Mouse (Mus musculus) kidney, embryonic 14.5 days (tissue): ENCODE results near the gene Gan. TPM values are rescaled to one million over a fixed set of nuclear protein-coding genes. Genes with fewer than 3 reads are reported as not detected.

Experiments used
- ATAC-seq: fragments of 200-750 bp; cut with Nextera tagmentation; 2 replicates; pipeline ENCODE4 v1.8.0; 2017; ENCODE audit warnings: moderate number of reproducible peaks, mild to moderate bottlenecking, moderate TSS enrichment, moderate library complexity; ENCODE audit not compliant: low FRiP score, low TSS enrichment
- H3K27ac ChIP-seq: fragments of 300-500 bp; sonication (generic); 2 replicates; pipeline ENCODE4 v1.5.1; 2014; ENCODE audit warnings: low read depth, mild to moderate bottlenecking, low read length, moderate library complexity, mixed read lengths
- H3K27me3 ChIP-seq: fragments of 300-500 bp; sonication (generic); 2 replicates; pipeline ENCODE4 v1.6.1; 2014; ENCODE audit warnings: mild to moderate bottlenecking, low read length; ENCODE audit not compliant: control insufficient read depth, insufficient read depth
- H3K36me3 ChIP-seq: fragments of 300-500 bp; sonication (generic); 2 replicates; pipeline ENCODE4 v1.6.1; 2014; ENCODE audit warnings: low read length, mixed read lengths; ENCODE audit not compliant: control insufficient read depth, insufficient read depth
- H3K4me1 ChIP-seq: fragments of 300-500 bp; sonication (generic); 2 replicates; pipeline ENCODE4 v1.6.1; 2014; ENCODE audit warnings: low read length, mixed read lengths; ENCODE audit not compliant: control insufficient read depth, insufficient read depth
- H3K4me2 ChIP-seq: fragments of 300-500 bp; sonication (generic); replicated peaks from 2 replicates; pipeline ENCODE4 v1.6.1; 2014; ENCODE audit warnings: low read depth, mild to moderate bottlenecking, low read length
- H3K4me3 ChIP-seq: fragments of 300-500 bp; sonication (generic); 2 replicates; pipeline ENCODE4 v1.5.1; 2014; ENCODE audit warnings: mild to moderate bottlenecking, low read length
- H3K9ac ChIP-seq: fragments of 300-500 bp; sonication (generic); 2 replicates; pipeline ENCODE4 v1.6.1; 2014; ENCODE audit warnings: low read depth, mild to moderate bottlenecking, low read length, moderate library complexity
- H3K9me3 ChIP-seq: fragments of 300-500 bp; sonication (generic); 2 replicates; pipeline ENCODE4 v1.6.1; 2016; ENCODE audit warnings: low read length; ENCODE audit not compliant: control insufficient read depth
- WGBS: fragments of 180-500 bp; shearing (Covaris S2); extraction: QIAGEN DNeasy Blood & Tissue Kit; methylation state at CpG from one replicate; pipeline ENCODE4 v1.1.7; 2014; 5-methylcytosine and 5-hydroxymethylcytosine counted together
- polyA plus RNA-seq: library from polyadenylated mRNA; unstranded; fragments of >200 nt; fragmentation: Nextera tagmentation; extraction: Ambion mirVana; gene quantifications from 2 replicates; pipeline ENCODE4 v1.2.1, GENCODE M21; 2014

Gene Gan
- polyA plus RNA-seq, 1 experiment from 2014 or later = 3.1 TPM

DNA sequence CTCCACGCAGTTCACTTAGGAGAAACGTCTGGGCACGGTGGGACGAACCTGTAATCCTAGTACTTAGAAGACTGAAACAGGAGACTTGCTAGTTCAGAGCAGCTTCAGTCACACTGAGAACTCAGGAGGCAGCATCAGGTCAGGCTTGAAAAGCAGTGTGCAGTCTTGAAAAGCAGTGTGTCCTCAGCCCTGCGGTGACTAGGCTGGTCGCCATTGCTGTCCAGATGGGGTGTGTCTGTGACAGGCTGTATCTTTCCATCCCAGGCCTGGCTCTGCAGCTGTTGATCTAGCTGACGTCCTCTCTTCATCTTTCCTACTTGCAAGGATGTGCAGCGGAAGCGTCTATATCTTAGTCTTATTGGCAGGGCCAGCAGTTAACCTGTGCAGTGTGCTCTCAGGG, 42.9 kb downstream of the Gan start:
- no peak overlapping the region for H3K4me2 ChIP-seq
- H3K27ac ChIP-seq = peak overlapping the region; percentile 81; the same call in 1 of the 2 replicates
- no peak overlapping the region for H3K9ac ChIP-seq
- peaks cover 30% of the 10 kb centered on the region for H3K4me1 ChIP-seq
- WGBS = 32% methylated on average over 9 of the region's 9 CpGs
- no peak overlapping the region for H3K4me3 ChIP-seq
- peak; percentile 51 for ATAC-seq
- no peaks in the 10 kb centered on the region for H3K9me3 ChIP-seq
- peaks cover 17% of the 10 kb centered on the region; the same call in 1 of the 2 replicates for H3K36me3 ChIP-seq
- H3K27me3 ChIP-seq = no peaks in the 10 kb centered on the region

DNA sequence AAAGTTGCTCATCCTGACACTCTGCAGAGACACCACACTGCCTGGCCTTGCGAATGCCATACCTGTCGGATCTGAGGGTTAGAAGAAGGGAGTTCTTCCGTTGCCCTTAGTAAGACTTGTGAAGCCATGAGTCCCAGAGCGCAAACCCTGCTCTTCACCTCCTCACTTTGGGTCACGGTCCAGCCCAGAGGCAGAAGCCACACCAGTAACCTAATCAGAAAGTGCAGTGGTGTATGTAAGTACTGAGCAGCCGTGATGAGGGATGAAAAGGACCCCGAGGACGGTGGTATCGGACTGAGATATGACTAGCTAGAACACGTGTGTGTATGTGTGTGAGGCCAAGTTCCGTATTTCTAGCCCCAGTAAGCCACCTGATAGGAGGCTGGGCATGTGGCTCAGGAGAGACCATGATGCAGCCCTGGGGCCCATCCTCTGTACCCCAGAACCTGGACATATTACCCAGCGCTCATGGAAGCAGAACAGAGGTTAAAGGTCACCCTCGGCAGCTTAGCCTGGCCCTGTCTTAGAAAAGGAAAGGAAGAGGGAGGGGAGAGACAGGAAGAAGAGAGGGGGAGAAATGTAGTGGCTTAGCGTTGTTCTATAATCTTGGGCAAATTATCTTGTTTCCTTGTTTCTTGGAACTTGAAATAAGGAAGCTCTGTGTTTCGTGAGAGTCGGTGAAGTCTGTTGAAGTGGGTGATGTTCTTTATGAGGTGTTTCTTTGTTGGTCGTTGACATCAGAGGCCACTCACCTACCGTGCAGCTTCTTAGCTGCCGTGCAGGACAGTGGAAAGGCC, 43.5 kb downstream of the Gan start:
- Histone ChIP-seq H3K4me3 (no peak overlapping the region), H3K9me3 (no peaks in the 10 kb centered on the region), H3K36me3 (peaks cover 13% of the 10 kb centered on the region; the same call in 1 of the 2 replicates), H3K27me3 (no peaks in the 10 kb centered on the region), H3K9ac (no peak overlapping the region), H3K4me2 (no peak overlapping the region), H3K4me1 (peaks cover 30% of the 10 kb centered on the region), H3K27ac (peak overlapping the region; percentile 4)
- 55% methylated on average over 19 of the region's 19 CpGs for WGBS
- ATAC-seq = no peak

DNA sequence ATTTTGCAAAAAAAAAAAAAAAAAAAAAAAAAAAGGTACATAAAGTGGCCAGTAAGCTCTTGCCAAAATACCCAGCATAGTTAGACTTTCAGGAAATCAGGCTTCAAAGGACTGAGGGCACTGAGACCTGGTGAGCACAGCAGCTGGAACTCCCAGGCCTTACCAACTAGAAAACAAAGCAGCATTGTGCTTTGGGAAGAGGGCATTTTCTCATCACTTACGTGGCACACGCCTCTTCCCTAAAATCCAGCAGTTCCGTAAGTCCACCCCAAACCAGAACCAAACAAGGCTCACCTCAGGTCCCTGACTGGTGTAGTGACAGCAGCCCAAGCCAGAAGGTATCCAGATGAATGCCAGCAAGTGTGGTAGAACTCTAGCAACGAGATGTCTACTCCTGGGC, 45.1 kb downstream of the Gan start:
- no peaks in the 10 kb centered on the region for H3K9me3 ChIP-seq
- H3K27ac ChIP-seq = no peak overlapping the region
- no peak overlapping the region for H3K4me2 ChIP-seq
- H3K36me3 ChIP-seq = peaks cover 13% of the 10 kb centered on the region; the same call in 1 of the 2 replicates
- H3K4me3 ChIP-seq = no peak overlapping the region
- no peak overlapping the region for H3K9ac ChIP-seq
- peaks cover 26% of the 10 kb centered on the region for H3K4me1 ChIP-seq
- no peaks in the 10 kb centered on the region for H3K27me3 ChIP-seq
- ATAC-seq = no peak
- WGBS = 93% methylated on average over 4 of the region's 4 CpGs

DNA sequence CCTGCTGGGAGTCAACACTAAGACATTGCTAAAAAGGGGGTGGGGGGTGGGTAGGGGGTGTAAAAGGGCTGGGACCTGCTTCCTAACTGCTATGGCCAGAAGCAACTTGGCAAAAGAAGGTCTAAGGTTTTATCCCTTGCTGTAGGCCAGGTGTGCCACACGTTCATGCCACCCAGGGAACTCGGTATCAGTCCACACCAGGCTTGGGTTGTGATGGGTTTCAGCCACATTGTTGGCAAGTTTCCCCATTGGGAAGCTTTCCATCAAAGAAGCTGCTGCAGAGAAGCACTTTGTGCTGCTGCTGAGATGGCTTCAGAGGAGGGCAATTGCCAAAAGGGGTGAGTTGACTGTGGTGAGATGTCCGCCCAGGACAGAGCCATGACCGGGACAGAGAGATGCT, 47.9 kb downstream of the Gan start:
- no peak overlapping the region for H3K9ac ChIP-seq
- H3K4me3 ChIP-seq = no peak overlapping the region
- H3K27me3 ChIP-seq = no peaks in the 10 kb centered on the region
- peaks cover 17% of the 10 kb centered on the region; the same call in 1 of the 2 replicates for H3K36me3 ChIP-seq
- WGBS = 94% methylated on average over 4 of the region's 4 CpGs
- ATAC-seq = no peak
- H3K9me3 ChIP-seq = no peaks in the 10 kb centered on the region
- H3K4me2 ChIP-seq = no peak overlapping the region
- H3K27ac ChIP-seq = no peak overlapping the region
- 0 out of 2 replicates have a peak, but pooled peaks cover 7% of the 10 kb centered on the region for H3K4me1 ChIP-seq

DNA sequence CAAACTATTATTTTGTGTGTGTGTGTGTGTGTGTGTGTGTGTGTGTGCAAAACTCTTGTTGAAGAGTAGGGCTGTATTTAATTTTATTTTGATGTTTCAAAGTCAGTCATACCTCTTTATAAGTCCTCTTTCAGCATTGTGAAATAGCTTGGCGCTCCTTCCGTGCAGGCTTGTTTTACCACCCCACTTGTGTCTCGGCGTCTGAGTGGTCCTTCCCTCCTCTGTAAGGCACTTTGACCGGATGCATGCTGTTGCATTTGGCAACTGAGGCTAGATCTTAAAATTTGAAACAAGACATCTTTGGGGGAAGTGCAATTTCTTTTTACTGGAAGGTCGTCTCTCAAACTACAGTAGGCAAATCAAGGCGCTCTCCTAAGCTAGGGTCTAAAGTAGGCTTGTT, 48.7 kb downstream of the Gan start:
- Histone ChIP-seq H3K27ac (no peak overlapping the region), H3K4me2 (no peak overlapping the region), H3K27me3 (no peaks in the 10 kb centered on the region), H3K9me3 (no peaks in the 10 kb centered on the region), H3K4me3 (no peak overlapping the region), H3K36me3 (peaks cover 17% of the 10 kb centered on the region; the same call in 1 of the 2 replicates), H3K4me1 (0 out of 2 replicates have a peak, but pooled peaks cover 4% of the 10 kb centered on the region), H3K9ac (no peak overlapping the region)
- WGBS = 90% methylated on average over 7 of the region's 7 CpGs
- ATAC-seq = no peak

DNA sequence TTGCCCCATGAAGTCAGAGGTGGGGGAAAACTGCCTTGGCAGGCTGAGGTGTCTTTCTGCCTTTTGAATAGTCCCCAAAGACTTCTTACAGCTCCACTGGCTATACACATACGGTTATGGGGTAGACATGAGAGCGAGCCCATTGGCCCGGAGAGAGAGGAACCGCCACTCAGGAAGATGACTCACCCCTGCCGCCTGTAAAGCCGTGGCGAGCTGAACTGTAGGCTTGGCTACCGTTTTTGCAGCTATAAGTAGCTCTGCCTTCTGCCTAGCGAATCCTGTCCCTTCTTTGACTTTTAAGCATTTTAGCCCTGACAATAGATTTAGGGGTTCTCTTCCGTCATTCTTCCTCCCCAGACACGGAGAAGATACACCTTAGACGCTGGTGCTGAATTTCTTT, 51.2 kb downstream of the Gan start:
- no peak overlapping the region for H3K27ac ChIP-seq
- 90% methylated on average over 12 of the region's 12 CpGs for WGBS
- H3K9me3 ChIP-seq = no peaks in the 10 kb centered on the region
- H3K4me2 ChIP-seq = no peak overlapping the region
- H3K4me3 ChIP-seq = no peak overlapping the region
- no peak for ATAC-seq
- H3K27me3 ChIP-seq = no peaks in the 10 kb centered on the region
- H3K36me3 ChIP-seq = peaks cover 14% of the 10 kb centered on the region; the same call in 1 of the 2 replicates
- 0 out of 2 replicates have a peak, but pooled peaks cover 6% of the 10 kb centered on the region for H3K4me1 ChIP-seq
- H3K9ac ChIP-seq = no peak overlapping the region

DNA sequence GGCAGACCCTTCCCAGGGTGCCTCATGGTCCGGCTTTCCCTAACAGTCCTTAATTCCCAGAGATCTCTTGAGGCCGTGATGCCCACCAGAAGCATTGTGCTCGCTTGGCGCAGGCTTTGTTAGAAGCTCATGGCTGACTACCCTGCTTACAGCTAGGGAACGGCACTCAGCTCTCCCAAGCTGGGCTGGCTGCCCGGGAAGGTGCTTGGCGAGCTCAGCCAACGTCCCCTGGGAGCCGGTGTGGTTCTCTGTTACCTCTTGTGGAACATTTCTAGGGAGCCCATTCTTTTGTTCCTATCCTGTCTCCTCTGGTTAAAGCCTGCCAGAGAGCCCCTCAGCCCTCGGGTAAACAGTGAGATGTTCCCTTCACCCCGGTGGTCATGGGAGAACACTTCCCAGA, 54.2 kb downstream of the Gan start:
- H3K4me3 ChIP-seq = no peak overlapping the region
- no peak for ATAC-seq
- no peaks in the 10 kb centered on the region for H3K9me3 ChIP-seq
- H3K36me3 ChIP-seq = peaks cover 7% of the 10 kb centered on the region; the same call in 1 of the 2 replicates
- no peaks in the 10 kb centered on the region for H3K27me3 ChIP-seq
- no peak overlapping the region for H3K9ac ChIP-seq
- WGBS = 91% methylated on average over 11 of the region's 11 CpGs
- no peak overlapping the region for H3K4me2 ChIP-seq
- 0 out of 2 replicates have a peak, but pooled peaks cover 6% of the 10 kb centered on the region for H3K4me1 ChIP-seq
- no peak overlapping the region for H3K27ac ChIP-seq

DNA sequence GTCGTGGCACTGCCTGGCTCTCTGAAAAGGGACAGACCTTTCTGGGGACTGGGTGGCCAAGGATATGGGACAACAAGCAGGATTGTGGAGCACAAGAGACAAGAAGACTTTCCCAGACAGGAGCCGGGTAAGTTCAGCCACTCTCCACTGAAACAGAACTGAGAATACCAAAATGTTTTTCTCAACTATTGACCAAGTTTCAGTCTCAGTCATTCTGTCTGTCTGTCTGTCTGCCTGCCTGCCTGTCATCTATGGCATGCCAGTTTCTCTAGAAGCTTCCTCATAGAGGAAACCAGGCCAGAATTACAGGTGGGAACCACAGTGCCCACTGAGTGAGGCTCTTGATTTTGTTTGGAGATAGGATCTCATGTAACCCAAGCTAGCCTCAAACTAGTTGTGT, 59.8 kb downstream of the Gan start:
- no peaks in the 10 kb centered on the region for H3K36me3 ChIP-seq
- 0 out of 2 replicates have a peak, but pooled peaks cover 6% of the 10 kb centered on the region for H3K4me1 ChIP-seq
- WGBS = 87% methylated on average over 2 of the region's 2 CpGs
- no peaks in the 10 kb centered on the region for H3K9me3 ChIP-seq
- H3K4me2 ChIP-seq = no peak overlapping the region
- no peaks in the 10 kb centered on the region for H3K27me3 ChIP-seq
- H3K9ac ChIP-seq = no peak overlapping the region
- H3K27ac ChIP-seq = no peak overlapping the region
- H3K4me3 ChIP-seq = no peak overlapping the region
- no peak for ATAC-seq

DNA sequence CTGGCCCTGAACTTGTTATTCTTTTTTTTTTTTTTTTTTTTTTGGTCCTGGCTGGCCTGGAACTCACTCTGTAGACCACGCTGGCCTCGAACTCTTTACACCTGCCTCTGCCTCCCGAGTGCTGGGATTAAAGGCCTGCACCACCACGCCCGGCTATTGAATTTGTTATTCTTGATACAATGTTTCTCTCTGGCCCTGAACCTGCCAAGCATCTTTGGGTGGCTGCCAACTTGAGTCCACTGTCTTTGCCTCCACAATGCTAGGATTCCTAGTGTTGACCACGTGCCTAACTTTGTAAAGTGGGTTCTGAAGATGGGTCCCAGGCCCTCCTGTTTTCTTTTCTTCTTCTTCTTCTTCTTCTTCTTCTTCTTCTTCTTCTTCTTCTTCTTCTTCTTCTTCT, 64.5 kb downstream of the Gan start:
- Histone ChIP-seq H3K9me3 (no peaks in the 10 kb centered on the region), H3K4me3 (no peak overlapping the region), H3K27me3 (no peaks in the 10 kb centered on the region), H3K4me2 (no peak overlapping the region), H3K4me1 (no peaks in the 10 kb centered on the region), H3K36me3 (no peaks in the 10 kb centered on the region), H3K27ac (no peak overlapping the region), H3K9ac (no peak overlapping the region)
- ATAC-seq = no peak
- 80% methylated on average over 6 of the region's 6 CpGs for WGBS
